Mouse (Mus musculus) thymus, adult 2 months (tissue): ENCODE measurements around the gene Zic5.

ENCODE experiments used
- CTCF ChIP-seq: fragments of 200-500 bp; IDR thresholded peaks from 2 replicates; pipeline ENCODE4 v1.5.1; 2012; ENCODE audit warnings: mild to moderate bottlenecking, control low read depth, low read length, moderate library complexity, borderline replicate concordance; ENCODE audit not compliant: control insufficient read depth, poor library complexity, insufficient read depth; ENCODE audit errors: extremely low read depth
- POLR2A ChIP-seq: fragments of 200-500 bp; IDR thresholded peaks from 2 replicates; pipeline ENCODE4 v1.6.1; 2012; ENCODE audit warnings: mild to moderate bottlenecking, low read length, control low read depth, moderate library complexity; ENCODE audit not compliant: control insufficient read depth, poor library complexity, insufficient read depth; ENCODE audit errors: extremely low read depth

GRCm38 (mm10) chr14:122455562-122455958 is 9.9 kb downstream of the Zic5 start:
- TF ChIP-seq POLR2A = no peak
- no peak for TF ChIP-seq CTCF
